Mouse (Mus musculus) splenic B cell, adult 2 months (primary cell): ENCODE data around the gene Alg5.

Source experiments
- DNase-seq: peaks from one replicate; pipeline ENCODE4 v3.0.0-alpha.2; 2011; ENCODE audit warnings: low read depth, low spot score
- H3K27me3 ChIP-seq: 2 replicates; pipeline ENCODE4 v1.6.1; 2012; ENCODE audit warnings: mild to moderate bottlenecking, low read length, moderate library complexity, mixed read lengths; ENCODE audit not compliant: control insufficient read depth, poor library complexity, insufficient read depth, severe bottlenecking
- H3K36me3 ChIP-seq: 2 replicates; pipeline ENCODE4 v1.6.1; 2012; ENCODE audit warnings: mild to moderate bottlenecking, low read length, moderate library complexity, mixed read lengths; ENCODE audit not compliant: control insufficient read depth, poor library complexity, insufficient read depth, severe bottlenecking

Alg5 gene

GRCm38 (mm10) chr3:54795806-54796205 lies 60.5 kb downstream of the Alg5 start:
- DNase-seq, result peak; percentile 15
- Histone ChIP-seq H3K36me3 (no peaks in the 10 kb centered on the region), H3K27me3 (no peaks in the 10 kb centered on the region)

GRCm38 (mm10) chr3:54797211-54797610 lies 61.9 kb downstream of the Alg5 start:
- no peaks in the 10 kb centered on the region for H3K27me3 ChIP-seq
- DNase-seq, result peak; percentile 42
- no peaks in the 10 kb centered on the region for H3K36me3 ChIP-seq
